Mouse (Mus musculus): ENCODE measurements around the gene Car5a.

DNA sequence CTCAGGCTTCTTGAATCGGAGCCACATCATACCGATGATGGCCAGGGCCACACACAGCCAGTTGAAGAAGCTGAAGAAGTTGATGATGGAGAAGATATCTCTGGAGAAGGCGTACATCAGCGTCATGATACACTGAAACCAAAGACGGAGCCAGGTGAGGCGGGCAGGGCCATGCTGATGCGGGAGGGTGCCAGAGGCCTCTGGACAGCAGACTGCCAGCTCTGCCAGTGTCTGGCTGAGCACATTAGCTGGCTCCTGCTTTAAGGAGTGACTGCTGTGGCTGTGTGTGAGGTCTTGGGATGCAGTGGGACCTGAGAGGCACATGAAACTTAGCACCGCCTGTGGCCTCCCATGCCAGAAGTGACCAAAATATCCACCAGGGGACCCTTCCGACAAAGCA, 59.7 kb downstream of the Car5a start:
- TF ChIP-seq CTCF (IDR thresholded peaks at IDR 0.05; ENCODE audit: borderline replicate concordance, control insufficient read depth, extremely low read depth, insufficient read depth, low read length, poor library complexity), result no peak
- no peak for TF ChIP-seq POLR2A (IDR thresholded peaks at IDR 0.05; ENCODE audit: control insufficient read depth, extremely low read depth, insufficient read depth, low read length, poor library complexity)
